Mouse (Mus musculus) small intestine, adult 2 months (tissue): Measurements from ENCODE around the gene Nfasc.

Experiments
- CTCF ChIP-seq: fragments of 200-500 bp; IDR thresholded peaks from 2 replicates; pipeline ENCODE4 v1.5.1; 2012; ENCODE audit warnings: low read depth, mild to moderate bottlenecking, control low read depth, inconsistent platforms, low read length, moderate library complexity, mixed read lengths; ENCODE audit not compliant: insufficient replicate concordance, insufficient read length; ENCODE audit errors: extremely low read depth
- POLR2A ChIP-seq: fragments of 200-500 bp; IDR thresholded peaks from 2 replicates; pipeline ENCODE4 v1.6.1; 2012; ENCODE audit warnings: low read depth, mild to moderate bottlenecking, control low read depth, inconsistent platforms, low read length, moderate library complexity

DNA sequence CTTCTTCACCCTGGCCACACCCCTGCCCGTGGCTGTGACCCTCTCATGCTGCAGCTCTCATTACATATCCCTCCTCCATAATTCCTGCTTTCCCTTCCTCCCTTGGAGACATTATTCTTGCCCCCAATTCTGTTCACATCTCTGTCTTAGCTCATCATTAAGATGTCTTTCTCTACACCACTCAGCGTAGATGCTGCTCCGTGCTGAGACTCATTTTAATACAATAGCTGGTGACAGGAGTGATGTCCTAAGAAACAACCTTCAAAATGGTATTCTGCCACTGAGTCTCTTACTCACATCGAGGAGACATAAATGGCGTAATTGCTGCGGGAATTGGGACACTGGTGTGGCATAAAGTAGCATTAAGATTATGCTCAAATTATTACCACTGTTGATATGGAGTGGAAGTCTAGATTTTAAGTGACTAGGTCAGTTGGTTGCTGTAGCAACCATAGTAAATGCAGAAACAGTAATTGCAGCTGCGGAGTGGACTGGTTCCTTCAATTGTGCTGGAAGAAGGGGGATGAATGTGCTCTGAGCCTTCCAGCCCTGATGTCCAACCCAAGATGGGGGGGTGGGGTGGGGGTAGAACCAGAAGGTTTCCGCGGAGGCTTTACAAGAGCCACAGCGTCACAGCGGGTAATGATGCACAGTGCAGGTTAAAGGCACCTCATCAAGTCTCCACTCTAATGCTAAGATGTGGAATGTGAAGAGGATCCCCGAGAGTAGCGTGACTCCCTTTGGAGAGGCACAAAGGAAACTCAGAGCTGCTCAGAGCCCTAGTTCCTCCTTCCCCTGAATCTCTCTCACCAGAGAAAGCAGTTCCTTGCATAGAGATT, 40.2 kb upstream of the Nfasc start:
- TF ChIP-seq CTCF (no peak), POLR2A (no peak)
